Mouse (Mus musculus) adipocyte (in vitro differentiated cells): ENCODE data around the gene Fn1.

Experiments
- DNase-seq: peaks from one replicate; pipeline ENCODE4 v3.0.0-alpha.2; 2016; ENCODE audit warnings: low spot score

Gene Fn1

DNA sequence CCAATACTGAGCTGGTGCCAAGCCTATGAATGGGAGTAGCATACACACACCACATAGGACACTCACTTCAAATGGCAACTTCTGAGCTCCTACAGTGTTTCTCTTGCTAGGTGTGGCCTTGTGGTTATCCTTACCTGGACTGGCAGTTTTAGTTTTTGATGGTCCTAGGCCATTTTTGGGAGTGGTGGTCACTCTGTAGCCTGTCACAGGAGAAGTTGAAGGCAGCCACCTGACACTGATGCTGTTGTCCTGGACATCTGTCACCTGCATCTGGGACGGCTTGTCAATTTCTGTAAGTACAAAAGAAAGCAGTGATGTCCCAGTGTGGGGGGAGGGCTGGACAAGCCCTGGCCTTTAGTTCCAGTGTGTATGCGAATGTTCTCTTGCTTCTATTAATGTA lies 47.2 kb downstream of the Fn1 start:
- DNase-seq = no peak

DNA sequence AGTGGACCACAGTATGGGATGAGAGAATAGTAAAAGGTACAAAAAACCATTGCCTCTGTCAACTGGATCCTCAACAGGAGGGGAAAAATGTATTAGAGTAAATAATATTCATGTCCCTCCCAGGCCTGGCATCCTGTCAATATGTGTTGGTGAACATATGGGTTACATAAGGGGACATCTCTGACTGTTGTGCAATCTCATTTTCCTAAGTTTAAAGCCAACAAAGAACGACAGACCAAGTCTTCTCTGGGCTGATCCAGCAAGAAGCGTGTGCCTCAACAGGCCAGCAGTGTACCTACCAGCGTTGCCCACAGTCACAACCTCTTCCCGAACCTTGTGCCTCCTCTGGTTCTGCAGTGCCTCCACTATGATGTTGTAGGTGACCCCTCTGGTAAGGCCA lies 57.6 kb downstream of the Fn1 start:
- no peak for DNase-seq

DNA sequence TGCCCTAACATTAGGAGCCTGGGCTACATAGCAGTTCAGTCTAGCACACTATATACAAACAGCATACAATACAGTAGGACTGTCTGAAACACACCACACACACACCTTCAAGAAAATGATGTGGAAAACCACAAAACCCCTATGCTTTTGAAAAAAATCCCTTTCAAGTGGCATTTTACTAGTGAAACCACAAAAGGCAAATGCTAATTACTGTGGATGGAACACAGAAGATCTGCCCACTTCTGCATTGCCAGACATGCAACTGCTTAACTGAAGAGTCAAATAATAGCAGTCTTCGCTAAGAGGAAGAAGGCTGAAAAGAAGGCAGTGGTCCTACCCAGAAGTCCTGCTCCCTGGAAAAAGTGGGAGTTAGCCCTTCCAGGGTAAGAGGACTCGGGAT lies 58.7 kb downstream of the Fn1 start:
- no peak for DNase-seq

DNA sequence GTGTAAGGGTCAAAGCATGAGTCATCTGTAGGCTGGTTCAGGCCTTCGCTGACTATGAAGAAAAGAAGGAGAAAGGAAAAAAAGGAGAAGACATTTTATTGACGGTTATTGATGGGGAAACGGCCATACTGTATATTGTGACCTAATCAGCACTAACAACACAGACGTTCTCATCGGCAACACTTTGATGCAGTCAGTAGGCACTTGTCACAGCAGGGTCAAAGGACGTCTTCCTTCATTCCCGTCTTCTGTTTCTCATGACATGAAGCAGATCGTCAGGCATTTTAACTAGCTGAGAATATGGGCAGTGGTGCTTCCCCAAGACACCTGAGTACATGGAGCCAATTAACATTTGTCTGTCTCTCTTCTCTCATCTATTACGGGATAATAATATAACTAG lies 59.8 kb downstream of the Fn1 start:
- DNase-seq = no peak

DNA sequence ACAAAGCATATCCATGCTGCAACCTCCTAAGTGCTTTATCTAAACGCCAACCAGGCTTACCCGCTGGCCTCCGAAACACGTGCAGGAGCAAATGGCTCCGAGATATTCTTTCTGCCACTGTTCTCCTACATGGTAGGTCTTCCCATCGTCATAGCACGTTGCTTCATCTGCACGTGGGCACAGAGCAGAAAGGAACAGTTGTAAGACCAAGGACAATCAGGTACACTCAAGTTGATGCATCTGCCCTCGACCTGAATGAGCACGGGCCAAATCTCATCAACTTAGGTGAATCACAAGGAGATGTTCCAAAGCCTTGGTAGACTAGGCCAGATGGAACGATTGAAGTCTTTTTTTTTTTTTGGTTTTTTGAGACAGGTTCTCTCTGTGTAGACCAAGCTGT lies 63.0 kb downstream of the Fn1 start:
- DNase-seq = no peak

DNA sequence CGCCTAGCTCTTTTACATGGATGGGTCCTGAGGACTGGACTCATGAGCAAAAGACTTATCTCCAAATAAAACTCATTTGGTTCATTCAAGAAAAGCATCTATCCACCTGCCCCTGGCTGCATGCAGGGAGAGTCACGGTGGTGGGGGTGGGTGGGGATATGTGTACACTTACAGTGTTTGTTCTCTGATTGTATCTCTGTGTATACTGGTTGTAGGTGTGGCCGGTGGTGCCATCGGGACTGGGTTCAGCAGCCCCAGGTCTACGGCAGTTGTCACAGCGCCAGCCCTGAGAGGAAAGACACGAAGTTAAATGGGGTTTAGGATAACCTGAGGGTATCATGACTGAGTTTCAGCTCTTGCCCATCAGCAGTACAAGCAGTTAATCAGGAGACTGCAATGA lies 66.3 kb downstream of the Fn1 start:
- no peak for DNase-seq

DNA sequence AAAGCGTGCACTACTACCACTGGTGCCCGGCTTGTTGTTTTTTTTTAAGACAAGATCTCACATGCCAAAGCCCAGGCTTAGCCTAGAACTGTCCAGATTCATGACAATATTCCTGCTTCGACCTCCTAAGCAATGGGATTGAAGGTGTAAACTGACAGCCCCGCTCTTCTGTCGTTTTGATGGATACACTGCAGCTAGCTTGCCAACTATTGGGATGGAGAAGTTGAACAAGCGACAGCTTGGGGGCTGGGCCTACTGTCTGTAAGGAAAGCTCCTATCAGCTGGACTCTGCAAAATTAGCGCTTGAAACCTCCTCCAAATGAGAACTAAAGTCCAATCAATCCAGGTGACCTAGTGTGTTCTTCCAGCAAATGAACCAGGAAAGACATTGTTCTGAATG lies 69.1 kb downstream of the Fn1 start:
- DNase-seq = no peak

DNA sequence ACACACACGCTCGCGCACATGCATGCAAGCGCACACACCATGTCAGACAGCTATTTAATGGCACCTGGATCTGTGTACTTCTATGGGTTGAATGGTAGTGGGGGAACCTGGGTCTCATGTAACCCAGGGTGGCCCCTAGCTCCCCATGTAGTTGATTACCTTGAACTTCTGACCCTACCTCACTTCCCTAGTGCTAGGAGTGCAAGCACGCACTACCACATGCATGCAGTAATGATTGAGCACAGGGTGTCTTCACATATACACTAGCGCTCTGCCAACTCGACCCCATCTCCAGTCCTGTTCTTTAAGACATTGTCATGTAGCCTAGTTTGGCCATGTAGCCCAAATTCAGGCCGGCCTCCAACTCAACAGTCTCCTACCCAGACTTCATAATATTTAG lies 69.7 kb downstream of the Fn1 start:
- no peak for DNase-seq

DNA sequence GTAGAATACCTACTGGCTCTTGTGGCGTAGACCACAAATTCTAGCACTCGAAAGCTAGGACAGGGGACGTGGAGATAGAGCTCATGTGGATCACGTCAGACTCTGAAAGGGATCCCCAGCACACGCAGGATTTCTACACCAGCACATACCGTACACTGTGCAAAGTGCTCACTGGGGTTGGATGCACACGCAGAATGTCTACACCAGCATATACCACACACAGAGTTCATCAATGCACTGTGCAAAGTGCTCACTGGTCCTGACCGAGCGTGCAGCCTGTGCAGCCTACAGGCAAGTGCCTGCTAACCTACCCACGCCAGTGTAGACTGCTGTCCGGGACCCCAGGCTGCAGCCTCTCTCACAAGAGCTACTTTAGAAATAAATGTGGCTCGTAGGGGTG lies 72.6 kb downstream of the Fn1 start:
- no peak for DNase-seq

DNA sequence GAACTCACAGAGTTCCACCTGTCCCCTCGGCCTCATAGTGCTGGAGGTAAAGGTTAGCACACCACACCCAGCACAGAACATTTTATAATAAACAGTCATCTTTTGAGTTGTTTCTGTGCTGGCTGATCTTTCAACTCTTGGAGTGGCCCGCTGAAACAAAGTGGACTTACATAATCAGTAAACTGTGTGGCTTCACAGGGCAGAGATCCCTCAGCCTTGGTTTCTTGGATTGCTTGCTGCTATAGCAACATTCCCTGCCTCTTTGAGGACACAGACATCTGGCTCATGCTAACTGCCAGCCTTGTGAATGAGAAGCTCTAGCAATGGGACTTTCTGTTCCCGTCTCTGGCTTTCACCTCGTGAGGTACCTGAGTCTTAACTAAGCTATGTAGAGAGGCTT lies 73.5 kb downstream of the Fn1 start:
- peak; percentile 88 for DNase-seq

DNA sequence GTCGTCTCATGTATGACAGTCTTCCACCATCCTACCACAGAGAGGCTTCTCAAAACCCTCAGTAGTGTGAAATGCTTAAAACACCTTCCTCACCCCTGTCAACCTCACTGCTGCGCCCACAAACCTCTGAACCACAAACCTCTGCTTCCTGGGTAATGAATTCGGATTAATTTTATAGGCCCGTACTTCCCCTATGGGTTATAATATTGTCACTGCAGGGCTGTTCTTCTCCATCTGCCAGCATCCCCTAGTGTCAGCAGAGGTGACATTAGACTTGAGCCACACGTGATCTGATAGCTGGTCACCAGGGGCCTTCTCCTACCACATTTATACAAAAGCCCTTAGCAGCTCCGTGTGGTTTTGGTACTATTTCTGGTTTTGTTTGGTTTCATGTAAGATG lies 76.2 kb downstream of the Fn1 start:
- no peak for DNase-seq

DNA sequence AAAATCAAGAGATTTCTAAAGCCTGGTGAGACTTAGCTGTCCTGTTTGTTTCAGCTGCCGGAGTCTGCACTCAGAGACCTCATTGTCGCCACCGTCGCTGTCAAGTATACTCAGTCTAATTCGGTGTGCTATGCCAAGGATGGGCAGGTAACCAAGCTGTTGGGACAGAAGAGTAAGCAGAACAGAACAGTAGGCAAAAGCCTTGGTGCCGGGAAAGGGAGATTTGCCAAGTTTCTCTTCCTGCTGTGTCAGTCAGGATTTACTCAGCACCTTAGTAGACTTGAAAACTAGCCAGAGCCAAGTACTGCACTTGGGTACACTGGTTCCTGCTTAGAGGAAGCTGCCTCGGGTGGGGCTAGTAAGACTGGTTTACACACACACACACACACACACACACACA lies 77.0 kb downstream of the Fn1 start:
- DNase-seq = peak; percentile 11

DNA sequence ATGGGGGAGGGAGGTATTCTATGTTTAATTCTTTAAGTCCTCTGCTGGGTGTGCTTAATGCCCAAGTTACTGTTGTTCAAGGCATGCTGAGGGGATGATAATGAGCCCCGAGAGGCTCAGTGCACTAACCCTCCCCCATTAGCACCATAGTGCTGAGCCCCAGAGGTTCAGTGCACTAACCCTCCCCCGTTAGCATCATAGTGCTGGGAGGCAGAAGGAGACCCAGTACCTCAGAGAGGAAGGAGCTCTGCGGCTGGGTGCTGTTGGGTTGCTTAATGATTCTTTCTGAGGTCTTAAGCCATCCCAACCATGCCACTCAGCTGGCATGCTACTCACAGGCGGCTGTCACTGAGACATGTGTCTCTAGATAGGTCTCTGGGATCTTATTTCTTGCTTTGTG lies 82.9 kb downstream of the Fn1 start:
- no peak for DNase-seq

DNA sequence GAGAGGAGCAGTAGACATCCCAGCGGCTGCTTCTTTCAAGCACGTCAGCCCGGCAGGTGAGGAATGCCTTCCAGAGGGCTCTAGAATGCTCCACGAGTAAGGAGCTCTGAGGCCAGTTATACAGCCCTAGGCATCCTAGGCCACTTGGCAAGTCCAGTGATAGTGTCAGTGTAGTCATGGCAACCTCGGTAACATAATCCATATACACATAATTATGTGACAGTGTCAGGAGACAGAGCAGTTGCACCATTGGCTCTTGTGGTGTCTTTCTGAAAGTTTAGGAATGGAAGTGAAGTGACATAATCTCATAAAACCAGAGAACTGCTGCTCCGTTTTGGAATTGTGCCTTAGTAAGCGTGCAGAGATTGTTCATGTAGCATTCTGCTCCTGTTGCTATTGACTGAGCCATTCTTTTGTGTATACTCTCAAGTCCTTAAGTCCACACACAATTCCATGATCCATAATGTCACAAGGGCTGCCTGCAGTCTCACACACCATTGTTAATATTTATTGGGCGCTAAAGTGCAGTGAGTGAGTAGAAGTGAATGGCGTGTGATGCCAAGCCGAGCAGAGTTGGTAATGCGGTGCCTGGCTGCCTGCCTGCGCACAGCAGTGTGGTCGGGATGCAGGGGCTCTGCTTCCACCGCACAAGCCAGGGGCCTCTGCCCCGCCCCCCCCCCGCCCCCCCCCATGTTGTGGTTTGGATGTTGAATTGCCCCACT lies 85.0 kb downstream of the Fn1 start:
- no peak for DNase-seq

DNA sequence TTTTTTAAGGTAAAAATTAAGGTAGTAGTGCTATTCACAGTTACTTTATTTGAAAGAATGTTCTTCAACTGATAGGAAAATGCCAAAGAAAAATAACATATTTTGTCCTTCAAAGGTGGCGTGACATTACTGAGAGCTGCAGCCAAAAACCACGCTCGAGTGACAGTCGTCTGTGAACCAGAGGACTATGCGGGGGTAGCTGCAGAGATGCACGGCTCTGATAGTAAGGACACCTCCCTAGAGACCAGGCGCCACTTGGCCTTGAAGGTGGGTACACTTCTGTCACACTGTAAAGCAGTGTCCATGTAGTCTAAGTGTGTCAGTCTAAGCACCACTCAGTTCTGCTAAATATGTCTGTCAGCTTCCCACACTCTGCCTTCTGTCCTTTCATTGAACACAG lies 88.7 kb downstream of the Fn1 start:
- no peak for DNase-seq

DNA sequence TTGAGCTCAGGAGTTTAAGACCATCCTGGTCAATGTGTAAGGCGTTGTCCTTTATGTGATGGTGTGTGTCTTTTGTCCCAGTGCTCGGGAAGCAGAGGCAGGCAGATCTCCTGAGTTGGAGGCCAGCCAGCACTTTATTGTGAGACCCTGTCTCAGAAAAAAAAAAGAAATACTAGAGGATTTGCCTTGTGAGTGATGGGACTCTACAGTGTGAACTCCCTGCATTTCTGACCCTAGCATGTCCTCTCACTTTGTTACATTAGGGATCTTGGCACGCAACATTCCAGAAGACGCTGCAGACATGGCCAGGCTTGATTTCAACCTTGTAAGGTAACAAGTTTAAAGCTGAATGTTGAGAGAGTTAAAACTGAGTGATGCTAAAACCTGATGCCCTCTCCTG lies 92.4 kb downstream of the Fn1 start:
- no peak for DNase-seq

DNA sequence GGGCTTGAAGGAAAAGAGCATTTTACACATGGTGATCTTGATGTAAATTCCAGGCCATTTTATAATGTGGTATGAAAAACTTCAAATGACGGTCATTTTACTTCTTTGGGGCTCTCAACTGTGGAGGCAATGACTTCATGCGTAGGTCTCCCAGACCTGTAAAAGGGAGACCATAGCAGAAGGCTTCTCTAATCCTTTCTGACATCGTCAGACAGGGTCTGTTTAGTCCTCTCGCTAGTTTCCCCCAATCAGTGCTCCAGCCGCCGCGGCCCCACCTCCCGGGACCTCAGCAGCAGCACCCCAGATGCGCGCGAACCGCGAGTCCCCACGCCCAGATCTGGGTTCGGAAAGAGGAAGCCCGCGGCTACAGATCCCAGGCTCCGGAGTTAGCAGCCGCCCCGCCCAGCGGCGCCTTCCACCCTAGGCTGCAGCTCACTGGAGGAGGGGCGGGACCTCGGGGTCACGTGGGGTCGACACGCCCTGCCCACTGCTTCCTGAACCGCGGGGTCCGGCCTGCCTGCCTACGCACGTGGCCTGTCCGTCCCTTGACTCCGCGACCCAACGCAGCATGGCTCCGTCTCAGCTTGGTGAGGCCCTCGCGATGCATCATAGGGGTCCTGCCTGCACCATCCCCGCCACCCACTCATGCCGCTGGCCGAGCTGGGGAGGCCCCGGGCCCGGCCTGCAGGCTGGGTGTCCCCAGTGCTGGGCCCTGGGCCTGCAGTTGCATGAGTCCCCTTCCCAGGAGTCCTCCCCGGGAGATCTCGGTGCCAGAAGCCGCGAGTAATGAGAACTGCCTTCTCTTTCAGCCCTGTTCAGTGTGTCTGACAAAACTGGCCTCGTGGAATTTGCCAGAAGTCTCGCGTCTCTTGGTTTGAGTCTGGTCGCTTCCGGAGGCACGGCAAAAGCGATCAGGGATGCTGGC lies 96.0 kb downstream of the Fn1 start, which contains the start of gene Atic:
Atic (plus strand) TSS at position 463 of the 925 bp plus-strand sequence.
- DNase-seq = peak; percentile 90

DNA sequence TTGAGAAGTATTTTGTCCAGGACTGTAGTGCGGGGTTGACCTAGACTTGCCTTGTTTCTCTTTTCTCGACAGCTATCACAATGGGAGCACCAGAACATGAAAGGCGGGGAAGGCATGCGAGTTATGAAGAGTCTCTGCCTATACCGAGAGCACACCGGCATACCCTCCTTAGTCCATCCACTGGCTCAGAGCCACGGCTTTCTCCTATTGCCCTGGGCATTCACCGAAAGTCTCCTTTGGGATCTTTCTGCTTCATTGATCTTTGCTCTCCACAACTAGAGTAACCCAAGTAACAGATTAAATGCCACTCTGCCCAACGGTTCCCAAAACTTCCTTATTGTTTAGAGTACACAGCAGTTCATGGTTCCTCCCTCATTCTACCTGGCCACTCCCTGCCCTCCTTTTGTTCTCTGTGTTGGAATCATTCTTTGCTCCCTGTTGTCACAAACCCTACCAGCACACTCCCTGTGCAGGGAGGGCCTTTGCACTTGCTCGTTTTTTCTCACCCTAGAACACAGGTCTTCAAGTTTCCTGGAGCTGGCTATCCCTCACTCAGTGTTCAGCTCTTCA lies 102.3 kb downstream of the Fn1 start:
- DNase-seq = no peak

DNA sequence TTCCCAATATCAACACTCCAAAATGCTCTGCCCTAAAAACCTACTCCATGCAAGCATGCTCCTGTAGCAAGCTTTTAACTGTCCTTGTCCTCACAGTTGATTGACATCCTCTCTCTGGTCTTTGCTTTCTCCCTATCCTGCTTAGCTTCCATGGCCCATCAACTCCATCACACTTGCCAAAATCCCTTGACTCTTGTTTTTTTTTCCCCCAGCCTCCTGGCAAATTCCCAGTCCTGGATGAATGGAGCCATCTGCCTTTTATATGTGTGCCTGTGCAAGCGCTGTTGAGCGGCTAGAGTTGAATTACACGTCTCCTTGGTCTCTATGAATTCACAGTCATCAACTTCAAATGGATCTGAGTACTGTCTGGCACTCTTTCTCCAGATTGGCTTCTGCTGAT lies 112.6 kb downstream of the Fn1 start:
- DNase-seq = peak; percentile 29

DNA sequence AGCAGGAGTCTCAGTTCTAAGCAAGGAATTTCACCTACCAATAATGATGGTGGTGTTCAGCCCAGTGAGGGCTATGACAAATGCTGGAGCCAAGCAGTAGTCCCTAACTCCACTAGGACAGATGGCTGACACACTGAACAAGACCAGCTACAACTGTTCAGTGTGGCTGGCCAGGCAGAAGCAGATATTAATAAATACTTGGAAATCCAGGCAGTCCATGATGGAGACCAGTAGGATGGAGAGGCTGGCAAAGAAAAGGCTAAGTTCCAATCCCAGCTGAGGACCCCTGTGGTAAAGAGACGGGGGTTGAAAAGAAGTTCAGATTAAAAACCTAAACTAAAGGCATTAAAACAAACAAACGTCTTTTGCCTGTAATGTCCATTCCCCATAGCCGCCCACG lies 113.4 kb downstream of the Fn1 start:
- no peak for DNase-seq
